Mouse (Mus musculus): Measurements from ENCODE around the gene Nans.

Gene Nans

GRCm38 (mm10) chr4:46485696-46486417, 3.2 kb upstream of the Nans start:
- DNase-seq (ENCODE audit: low read depth), result no peak

GRCm38 (mm10) chr4:46487348-46487747, 1.7 kb upstream of the Nans start:
- DNase-seq (ENCODE audit: low read depth), result no peak

- DNase-seq (ENCODE audit: low read depth), result no peak
Observed at GRCm38 (mm10) chr4:46493071-46493470, 4.0 kb downstream of the Nans start.

GRCm38 (mm10) chr4:46495543-46495942, 6.5 kb downstream of the Nans start:
- DNase-seq (ENCODE audit: low read depth), result no peak

- DNase-seq (ENCODE audit: low read depth), result peak; percentile 78
Observed at GRCm38 (mm10) chr4:46497286-46497892, 8.3 kb downstream of the Nans start.

- DNase-seq (ENCODE audit: low read depth), result no peak
Observed at GRCm38 (mm10) chr4:46498511-46498910, 9.5 kb downstream of the Nans start.

- DNase-seq (ENCODE audit: low read depth), result no peak
Observed at GRCm38 (mm10) chr4:46498976-46499375, 9.9 kb downstream of the Nans start.

- no peak for DNase-seq (ENCODE audit: low read depth)
Observed at GRCm38 (mm10) chr4:46502606-46503502, 13.8 kb downstream of the Nans start.

GRCm38 (mm10) chr4:46503881-46504280, 14.8 kb downstream of the Nans start:
- peak; percentile 51 for DNase-seq (ENCODE audit: low read depth)

- no peak for DNase-seq (ENCODE audit: low read depth)
Observed at GRCm38 (mm10) chr4:46505361-46506057, 16.5 kb downstream of the Nans start.

- DNase-seq (ENCODE audit: low read depth), result peak; percentile 88
Observed at GRCm38 (mm10) chr4:46506801-46507610, 18.0 kb downstream of the Nans start.

- peak; percentile 90 for DNase-seq (ENCODE audit: low read depth)
Observed at GRCm38 (mm10) chr4:46507736-46508460, 18.9 kb downstream of the Nans start.

- DNase-seq (ENCODE audit: low read depth), result no peak
Observed at GRCm38 (mm10) chr4:46520491-46520890, 31.4 kb downstream of the Nans start.

GRCm38 (mm10) chr4:46521457-46521856, 32.4 kb downstream of the Nans start:
- DNase-seq (ENCODE audit: low read depth), result no peak

GRCm38 (mm10) chr4:46523324-46523723, 34.3 kb downstream of the Nans start:
- DNase-seq (ENCODE audit: low read depth), result no peak

GRCm38 (mm10) chr4:46526226-46526625, 37.2 kb downstream of the Nans start:
- no peak for DNase-seq (ENCODE audit: low read depth)

- peak; percentile 72 for DNase-seq (ENCODE audit: low read depth)
Observed at GRCm38 (mm10) chr4:46526798-46527557, 37.9 kb downstream of the Nans start.

- peak; percentile 46 for DNase-seq (ENCODE audit: low read depth)
Observed at GRCm38 (mm10) chr4:46527558-46527926, 38.5 kb downstream of the Nans start.

- DNase-seq (ENCODE audit: low read depth), result no peak
Observed at GRCm38 (mm10) chr4:46529722-46530121, 40.7 kb downstream of the Nans start.

- no peak for DNase-seq (ENCODE audit: low read depth)
Observed at GRCm38 (mm10) chr4:46532511-46532910, 43.5 kb downstream of the Nans start.

Measured in c-Kit-positive CD71-positive TER-119-negative erythroid progenitor cells, embryonic 14.5 days (primary cell).